Mouse (Mus musculus) small intestine, adult 2 months (tissue): ENCODE measurements at regions not wholly inside any gene's neighbourhood (a gene's known extent, or its start where the extent isn't known, plus 50 kb on each side); places are given as distances from the start of the nearest gene placed in this dataset.

Source experiments
- CTCF ChIP-seq: fragments of 200-500 bp; IDR thresholded peaks from 2 replicates; pipeline ENCODE4 v1.5.1; 2012; ENCODE audit warnings: low read depth, mild to moderate bottlenecking, control low read depth, inconsistent platforms, low read length, moderate library complexity, mixed read lengths; ENCODE audit not compliant: insufficient replicate concordance, insufficient read length; ENCODE audit errors: extremely low read depth
- POLR2A ChIP-seq: fragments of 200-500 bp; IDR thresholded peaks from 2 replicates; pipeline ENCODE4 v1.6.1; 2012; ENCODE audit warnings: low read depth, mild to moderate bottlenecking, control low read depth, inconsistent platforms, low read length, moderate library complexity

DNA sequence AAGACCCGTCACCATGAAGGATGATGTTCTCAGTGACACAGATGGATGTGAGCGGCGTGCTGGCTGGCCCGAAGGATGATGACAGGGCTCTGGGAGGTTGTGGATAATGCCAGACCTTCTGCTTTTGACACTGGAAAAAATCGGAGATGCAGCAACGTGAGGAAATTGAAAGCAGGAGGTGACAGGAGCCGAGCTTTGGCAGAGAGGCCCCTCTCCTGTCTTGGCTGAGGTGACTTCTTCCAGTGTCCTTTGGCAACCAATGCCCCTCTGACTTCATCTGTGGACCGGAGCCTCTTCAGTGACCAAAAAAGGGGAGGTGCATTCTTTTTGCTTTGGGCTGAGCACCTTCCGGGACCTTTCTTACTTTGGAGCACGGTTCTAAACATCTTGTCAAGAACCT lies 264.3 kb downstream of the Med13l start:
- no peak for TF ChIP-seq CTCF
- TF ChIP-seq POLR2A, result no peak
